Mouse (Mus musculus) left cerebral cortex, adult 11 months (tissue): ENCODE data around the gene Vrk1.

Experiments
- DNase-seq: peaks from one replicate; pipeline ENCODE4 v3.0.0; 2022; ENCODE audit warnings: low spot score

The Vrk1 gene

DNA sequence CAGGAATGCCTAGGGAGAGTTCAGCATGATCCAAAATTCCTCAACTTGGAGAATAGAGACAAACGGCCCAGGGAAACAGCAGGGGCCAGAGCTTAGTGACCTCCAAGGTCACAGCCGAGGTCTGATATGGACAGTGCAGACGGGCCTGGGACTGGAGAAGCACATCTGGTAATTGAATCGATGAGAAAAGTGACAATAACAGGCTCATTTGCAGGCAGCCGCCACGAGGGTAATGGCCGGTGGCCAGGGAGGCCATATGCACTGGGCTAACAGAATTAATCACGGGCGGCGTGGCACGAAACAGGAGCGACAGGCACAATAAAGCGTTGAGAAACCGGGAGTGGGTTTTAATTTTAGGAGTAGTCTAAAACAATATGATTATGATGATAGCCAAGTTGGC, 113.2 kb downstream of the Vrk1 start:
- DNase-seq: no peak

DNA sequence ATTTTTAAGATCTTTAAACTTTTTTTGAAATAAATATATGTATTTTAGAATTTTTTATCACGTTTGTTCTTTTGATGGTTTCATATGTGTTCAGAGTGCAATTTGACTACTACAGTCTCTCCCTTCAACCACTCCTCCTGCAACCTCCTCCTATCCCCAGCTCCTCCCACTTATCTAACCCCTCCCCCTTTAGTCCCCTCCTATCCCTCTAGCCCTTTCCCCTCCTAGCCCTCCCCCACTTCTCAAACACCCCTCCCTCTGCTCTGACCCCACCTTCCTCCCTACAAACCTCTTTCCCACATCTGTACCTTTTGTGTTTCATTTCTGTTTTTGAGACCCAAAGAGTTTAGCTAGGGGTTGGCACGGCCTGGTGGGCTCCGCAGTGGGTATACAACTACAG, 114.6 kb downstream of the Vrk1 start:
- no peak for DNase-seq
